Mouse (Mus musculus) limb, embryonic 10.5 days (tissue): ENCODE data around the gene Cpd. TPM values are rescaled to one million over a fixed set of nuclear protein-coding genes. Genes with fewer than 3 reads are reported as not detected.
A peak's percentile ranks its signal among the peaks of the same experiment; 100 is the strongest.

Experiments
- DNase-seq: peaks from one replicate; pipeline ENCODE4 v3.0.0-alpha.2; 2017; ENCODE audit warnings: low spot score
- H3K27ac ChIP-seq: fragments of 300-500 bp; sonication (generic); 2 replicates; pipeline ENCODE4 v1.5.1; 2016; ENCODE audit warnings: mild to moderate bottlenecking
- H3K27me3 ChIP-seq: fragments of 300-500 bp; sonication (generic); 2 replicates; pipeline ENCODE4 v1.6.1; 2016; ENCODE audit warnings: low read depth, mild to moderate bottlenecking; ENCODE audit not compliant: poor library complexity, severe bottlenecking
- H3K36me3 ChIP-seq: fragments of 300-500 bp; sonication (generic); 2 replicates; pipeline ENCODE4 v1.6.1; 2016; ENCODE audit warnings: mild to moderate bottlenecking, moderate library complexity
- H3K4me1 ChIP-seq: fragments of 300-500 bp; sonication (generic); 2 replicates; pipeline ENCODE4 v1.6.1; 2016
- H3K4me3 ChIP-seq: fragments of 300-500 bp; sonication (generic); 2 replicates; pipeline ENCODE4 v1.5.1; 2016; ENCODE audit warnings: mild to moderate bottlenecking, moderate library complexity
- H3K9me3 ChIP-seq: fragments of 300-500 bp; sonication (generic); replicated peaks from 2 replicates; pipeline ENCODE4 v1.6.1; 2016; ENCODE audit warnings: mild to moderate bottlenecking
- WGBS: fragments of 180-500 bp; shearing (Covaris S2); methylation state at CpG from one replicate; pipeline ENCODE4 v1.1.7; 2016; 5-methylcytosine and 5-hydroxymethylcytosine counted together
- polyA plus RNA-seq: library from polyadenylated mRNA; unstranded; fragments of >200 nt; fragmentation: Nextera tagmentation; extraction: Ambion mirVana; gene quantifications from 2 replicates; pipeline ENCODE4 v1.2.1, GENCODE M21; 2016

Gene Cpd
- polyA plus RNA-seq, 1 experiment from 2014 or later = 9.2 TPM

DNA sequence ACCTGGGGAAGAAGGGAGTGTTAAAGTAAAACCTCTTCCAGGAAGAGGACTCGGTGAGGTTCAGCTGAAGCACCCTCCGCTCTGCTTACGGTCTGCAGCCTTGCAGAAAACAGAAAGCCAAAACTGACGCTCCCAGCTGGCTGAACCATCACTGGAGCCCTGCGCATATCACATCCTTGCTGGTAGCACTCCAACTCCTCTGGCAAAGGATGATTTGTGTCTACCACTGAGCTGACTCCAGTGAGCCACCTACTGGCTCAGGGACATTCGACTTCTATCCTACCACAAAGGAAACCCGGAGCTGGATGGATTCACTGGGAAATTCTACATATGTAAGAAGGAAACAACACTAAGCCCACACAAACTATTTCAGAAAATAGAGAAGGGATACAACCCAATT is 102.3 kb downstream of the Cpd start:
- Histone ChIP-seq H3K4me3 (no peak overlapping the region), H3K27ac (no peak overlapping the region), H3K9me3 (no peaks in the 10 kb centered on the region), H3K4me1 (no peaks in the 10 kb centered on the region), H3K27me3 (no peaks in the 10 kb centered on the region), H3K36me3 (peaks cover 84% of the 10 kb centered on the region)
- DNase-seq = no peak
- 81% methylated on average over 7 of the region's 7 CpGs for WGBS

DNA sequence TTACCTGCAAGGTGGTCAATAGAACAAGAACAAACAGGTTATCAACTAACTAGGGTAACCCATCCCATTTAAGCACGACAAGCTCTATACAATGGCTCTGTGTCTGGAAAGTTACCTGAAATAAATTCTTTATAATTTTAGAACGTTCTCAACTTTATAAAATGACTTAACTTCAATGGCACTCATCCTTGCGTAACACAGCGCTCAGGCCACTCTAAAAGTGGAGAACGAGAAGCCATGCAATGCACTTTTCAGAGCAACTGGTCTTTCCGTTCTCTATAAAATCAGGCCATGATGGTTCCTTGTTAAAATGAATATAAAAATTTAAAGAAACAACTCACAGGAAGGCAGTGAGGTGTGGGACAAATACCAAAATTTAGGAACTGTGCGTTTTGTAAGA is 104.3 kb downstream of the Cpd start:
- DNase-seq = no peak
- Histone ChIP-seq H3K4me3 (no peak overlapping the region), H3K4me1 (no peaks in the 10 kb centered on the region), H3K27me3 (no peaks in the 10 kb centered on the region), H3K9me3 (no peaks in the 10 kb centered on the region), H3K36me3 (peaks cover 71% of the 10 kb centered on the region), H3K27ac (no peak overlapping the region)
- WGBS = 97% methylated on average over 7 of the region's 7 CpGs

DNA sequence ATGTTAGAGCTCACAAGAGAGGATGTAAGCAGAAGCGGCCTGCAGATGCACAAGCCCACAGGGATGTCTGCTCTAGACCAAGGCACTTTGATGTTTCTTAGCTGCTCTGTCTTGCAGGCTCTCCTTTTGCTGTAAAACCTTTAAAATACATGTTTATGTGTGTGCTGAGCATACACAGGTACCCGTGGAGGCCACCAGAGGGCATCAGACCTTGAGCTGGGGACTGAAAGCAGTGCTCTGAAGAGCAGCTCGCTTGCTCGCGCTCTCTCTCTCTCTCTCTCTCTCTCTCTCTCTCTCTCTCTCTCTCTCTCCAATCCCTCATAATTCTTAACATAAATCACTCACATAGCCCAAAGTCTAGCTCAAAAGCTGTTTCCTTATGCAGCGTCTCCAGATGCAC is 107.7 kb downstream of the Cpd start:
- Histone ChIP-seq H3K27me3 (no peaks in the 10 kb centered on the region), H3K4me1 (no peaks in the 10 kb centered on the region), H3K4me3 (no peak overlapping the region), H3K27ac (no peak overlapping the region), H3K36me3 (peaks cover 72% of the 10 kb centered on the region), H3K9me3 (no peaks in the 10 kb centered on the region)
- 73% methylated on average over 6 of the region's 6 CpGs for WGBS
- DNase-seq = peak; percentile 49

GRCm38 (mm10) chr11:76735753-76736324 is 111.0 kb downstream of the Cpd start:
- Histone ChIP-seq H3K36me3 (peaks cover 72% of the 10 kb centered on the region), H3K4me3 (no peak overlapping the region), H3K27ac (no peak overlapping the region), H3K9me3 (no peaks in the 10 kb centered on the region), H3K27me3 (no peaks in the 10 kb centered on the region), H3K4me1 (no peaks in the 10 kb centered on the region)
- 83% methylated on average over 4 of the region's 4 CpGs for WGBS
- no peak for DNase-seq

DNA sequence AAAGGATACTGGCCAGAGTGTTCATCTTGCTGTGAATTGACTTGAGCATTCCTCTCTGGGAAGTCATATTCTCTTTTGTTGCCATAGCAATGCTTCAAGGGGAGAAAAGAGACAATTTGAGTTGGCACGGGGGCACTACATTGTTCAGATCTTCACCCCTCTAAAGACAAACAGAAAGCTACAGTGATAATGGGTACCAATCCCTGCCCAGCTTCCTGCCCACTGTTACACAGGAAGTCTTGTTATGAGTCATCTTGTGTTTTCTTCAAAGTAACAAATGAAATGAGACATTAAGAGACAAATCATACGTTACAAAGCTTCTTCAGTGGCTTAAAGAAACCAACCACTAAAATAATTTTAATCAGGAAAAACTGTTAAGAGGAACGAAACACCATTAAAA is 112.3 kb downstream of the Cpd start:
- no peaks in the 10 kb centered on the region for H3K4me1 ChIP-seq
- no peak for DNase-seq
- H3K9me3 ChIP-seq = no peaks in the 10 kb centered on the region
- no peak overlapping the region for H3K27ac ChIP-seq
- no peaks in the 10 kb centered on the region for H3K27me3 ChIP-seq
- H3K4me3 ChIP-seq = no peak overlapping the region
- 89% methylated on average over 3 of the region's 3 CpGs for WGBS
- peaks cover 80% of the 10 kb centered on the region for H3K36me3 ChIP-seq

- Histone ChIP-seq H3K4me3 (no peak overlapping the region), H3K27ac (0 out of 2 replicates have a peak overlapping the region, but pooled peaks have one; percentile 22), H3K9me3 (no peaks in the 10 kb centered on the region), H3K36me3 (peaks cover 84% of the 10 kb centered on the region), H3K27me3 (no peaks in the 10 kb centered on the region), H3K4me1 (peaks cover 2% of the 10 kb centered on the region; the same call in 1 of the 2 replicates)
- no peak for DNase-seq
- WGBS = 90% methylated on average over 3 of the region's 3 CpGs
These were observed 116.2 kb downstream of the Cpd start for GRCm38 (mm10) chr11:76730650-76731049.

Other genes with a start within 250 kb of the Cpd start
- gene Abr, start 224.7 kb downstream of the Cpd start, polyA plus RNA-seq = 44.7 and 53.7 TPM in 2 replicates
- gene Bhlha9, start 174.5 kb downstream of the Cpd start, polyA plus RNA-seq = 18.9 and 22.9 TPM in 2 replicates
- gene Trarg1, start 167.2 kb downstream of the Cpd start, polyA plus RNA-seq = 0.04 and 0.09 TPM in 2 replicates
- gene Gosr1, start 83.4 kb downstream of the Cpd start, polyA plus RNA-seq = 21.3 and 21.7 TPM in 2 replicates
- 0.10 and 0.14 TPM in 2 replicates for gene Tmigd1, start 55.1 kb upstream of the Cpd start, polyA plus RNA-seq
- 200 and 201 TPM in 2 replicates for gene Blmh, start 77.8 kb upstream of the Cpd start, polyA plus RNA-seq
- 0.11 and 0.43 TPM in 2 replicates for gene Slc6a4, start 151.6 kb upstream of the Cpd start, polyA plus RNA-seq
- gene Nsrp1, start 231.4 kb upstream of the Cpd start, polyA plus RNA-seq = 55.7 and 64.2 TPM in 2 replicates